Mouse (Mus musculus) urinary bladder, postnatal 25 days (tissue): ENCODE measurements around the gene Galnt12.
A peak's percentile ranks its signal among the peaks of the same experiment; 100 is the strongest.
"Not testable (repeated sequence)": the region's sequence is repeated elsewhere in the genome, so short reads cannot be mapped to it uniquely, and the experiment has no call there.

Experiments
- DNase-seq: peaks from one replicate; pipeline ENCODE4 v3.0.0; 2022; ENCODE audit warnings: low spot score

The Galnt12 gene

GRCm38 (mm10) chr4:47091493-47092386, at the start of gene Galnt12:
TSS of gene Galnt12 (plus strand) at chr4:47091909.
- DNase-seq = no peak

GRCm38 (mm10) chr4:47043866-47044265, 47.8 kb upstream of the Galnt12 start:
- no peak for DNase-seq

- no peak for DNase-seq
Observed at GRCm38 (mm10) chr4:47046974-47047373, 44.7 kb upstream of the Galnt12 start.

- DNase-seq = no peak
Observed at GRCm38 (mm10) chr4:47047765-47048164, 43.9 kb upstream of the Galnt12 start.

- no peak for DNase-seq
Observed at GRCm38 (mm10) chr4:47049216-47049615, 42.5 kb upstream of the Galnt12 start.

- peak; percentile 92 for DNase-seq
Observed at GRCm38 (mm10) chr4:47050167-47050566, 41.5 kb upstream of the Galnt12 start.

- no peak for DNase-seq
Observed at GRCm38 (mm10) chr4:47050642-47051381, 40.9 kb upstream of the Galnt12 start.

GRCm38 (mm10) chr4:47051905-47052304, 39.8 kb upstream of the Galnt12 start:
- no peak for DNase-seq

- not testable (repeated sequence) for DNase-seq
Observed at GRCm38 (mm10) chr4:47055170-47055569, 36.5 kb upstream of the Galnt12 start.

- no peak for DNase-seq
Observed at GRCm38 (mm10) chr4:47055570-47056080, 36.1 kb upstream of the Galnt12 start.

GRCm38 (mm10) chr4:47056791-47057509, 34.8 kb upstream of the Galnt12 start, which contains the start of gene Anks6:
TSS of gene Anks6 (minus strand) at chr4:47057427.
- peak; percentile 65 for DNase-seq

GRCm38 (mm10) chr4:47057510-47058325, 34.0 kb upstream of the Galnt12 start:
- DNase-seq = no peak

GRCm38 (mm10) chr4:47060900-47061299, 30.8 kb upstream of the Galnt12 start:
- no peak for DNase-seq

- DNase-seq = no peak
Observed at GRCm38 (mm10) chr4:47075054-47075453, 16.7 kb upstream of the Galnt12 start.

- DNase-seq = no peak
Observed at GRCm38 (mm10) chr4:47079997-47080646, 11.6 kb upstream of the Galnt12 start.

- no peak for DNase-seq
Observed at GRCm38 (mm10) chr4:47080647-47081010, 11.1 kb upstream of the Galnt12 start.

GRCm38 (mm10) chr4:47083824-47084223, 7.9 kb upstream of the Galnt12 start:
- no peak for DNase-seq

- DNase-seq = no peak
Observed at GRCm38 (mm10) chr4:47088671-47089070, 3.0 kb upstream of the Galnt12 start.

GRCm38 (mm10) chr4:47092387-47093021, 795 bp downstream of the Galnt12 start:
- no peak for DNase-seq

- DNase-seq = no peak
Observed at GRCm38 (mm10) chr4:47093161-47093560, 1.5 kb downstream of the Galnt12 start.
